Mouse (Mus musculus) cerebellum, postnatal 25 days (tissue): ENCODE data around the gene Olfr533.
A peak's percentile ranks its signal among the peaks of the same experiment; 100 is the strongest.
"Not testable (repeated sequence)": the region's sequence is repeated elsewhere in the genome, so short reads cannot be mapped to it uniquely, and the experiment has no call there.

Experiments used
- DNase-seq, 2 experiments: peaks; one replicate each; pipeline ENCODE4 v3.0.0; 2021; ENCODE audit warnings: mixed read lengths in 2 of 2

Gene Olfr533

GRCm38 (mm10) chr7:140463070-140463469 lies at the start of gene Olfr533:
Gene Olfr533 (plus strand): TSS chr7:140463370.
- not testable (repeated sequence) for DNase-seq

- no peak for DNase-seq
Measured at GRCm38 (mm10) chr7:140421539-140421938, 41.6 kb upstream of the Olfr533 start, which contains the start of gene Olfr532. Gene Olfr532 (minus strand): TSS chr7:140421639.

- no peak for DNase-seq
Measured at GRCm38 (mm10) chr7:140443141-140443540, 20.0 kb upstream of the Olfr533 start.

- no peak for DNase-seq
Measured at GRCm38 (mm10) chr7:140477886-140478285, 14.7 kb downstream of the Olfr533 start.

GRCm38 (mm10) chr7:140478733-140479132 lies 15.6 kb downstream of the Olfr533 start:
- no peak for DNase-seq

GRCm38 (mm10) chr7:140483916-140484315 lies 20.7 kb downstream of the Olfr533 start, which contains the start of gene Olfr535:
Gene Olfr535 (plus strand): TSS chr7:140484216.
- DNase-seq: no peak

GRCm38 (mm10) chr7:140488981-140489380 lies 25.8 kb downstream of the Olfr533 start:
- DNase-seq: no peak

- no peak for DNase-seq
Measured at GRCm38 (mm10) chr7:140494231-140494630, 31.1 kb downstream of the Olfr533 start.

- no peak for DNase-seq
Measured at GRCm38 (mm10) chr7:140494702-140495101, 31.5 kb downstream of the Olfr533 start.

GRCm38 (mm10) chr7:140507346-140508021 lies 44.3 kb downstream of the Olfr533 start, which contains the start of gene Olfr536:
Gene Olfr536 (minus strand): TSS chr7:140507396.
- peak in 1 of 2 experiments; percentile 4 for DNase-seq
